Mouse (Mus musculus) cortical plate, adult 2 months (tissue): Measurements from ENCODE around the gene Pdcd6. TPM values are rescaled to one million over a fixed set of nuclear protein-coding genes. Genes with fewer than 3 reads are reported as not detected.

ENCODE experiments used
- H3K27ac ChIP-seq: fragments of 200-500 bp; 2 replicates; pipeline ENCODE4 v1.5.1; 2012; ENCODE audit warnings: low read length, control low read depth, inconsistent platforms; ENCODE audit not compliant: insufficient read depth
- H3K4me1 ChIP-seq: fragments of 200-500 bp; 2 replicates; pipeline ENCODE4 v1.6.1; 2011; ENCODE audit warnings: low read length; ENCODE audit not compliant: control insufficient read depth, insufficient read depth
- H3K4me3 ChIP-seq: fragments of 200-500 bp; 2 replicates; pipeline ENCODE4 v1.5.1; 2011; ENCODE audit warnings: mild to moderate bottlenecking, low read length, control low read depth; ENCODE audit not compliant: insufficient read depth
- CTCF ChIP-seq: fragments of 200-500 bp; IDR thresholded peaks from 2 replicates; pipeline ENCODE4 v1.5.1; 2011; ENCODE audit warnings: mild to moderate bottlenecking, control low read depth, low read length; ENCODE audit not compliant: insufficient read depth; ENCODE audit errors: extremely low read depth
- POLR2A ChIP-seq: fragments of 200-500 bp; IDR thresholded peaks from 2 replicates; pipeline ENCODE4 v1.6.1; 2011; ENCODE audit warnings: mild to moderate bottlenecking, low read length, control low read depth; ENCODE audit not compliant: insufficient read depth; ENCODE audit errors: extremely low read depth
- polyA plus RNA-seq: library from polyadenylated mRNA; depleted of rRNA; stranded (reverse); fragments of >200 nt; gene quantifications from 2 replicates; pipeline ENCODE4 v1.2.3, GENCODE M21; 2012; rRNA removed

Pdcd6 gene
- polyA plus RNA-seq = 139 and 150 TPM in 2 replicates

- H3K4me3 ChIP-seq = peak within 1 kb of the TSS; percentile 82
- no peaks in the 10 kb centered on the region for H3K4me1 ChIP-seq
- H3K27ac ChIP-seq = 0 out of 2 replicates have a peak within 1 kb of the TSS, but pooled peaks have one; percentile 5
- no peak for TF ChIP-seq CTCF
- peak; percentile 91 for TF ChIP-seq POLR2A
Measured at GRCm38 (mm10) chr13:74317170-74317849, at the start of gene Pdcd6. Gene Pdcd6 (minus strand): TSS chr13:74317580.

DNA sequence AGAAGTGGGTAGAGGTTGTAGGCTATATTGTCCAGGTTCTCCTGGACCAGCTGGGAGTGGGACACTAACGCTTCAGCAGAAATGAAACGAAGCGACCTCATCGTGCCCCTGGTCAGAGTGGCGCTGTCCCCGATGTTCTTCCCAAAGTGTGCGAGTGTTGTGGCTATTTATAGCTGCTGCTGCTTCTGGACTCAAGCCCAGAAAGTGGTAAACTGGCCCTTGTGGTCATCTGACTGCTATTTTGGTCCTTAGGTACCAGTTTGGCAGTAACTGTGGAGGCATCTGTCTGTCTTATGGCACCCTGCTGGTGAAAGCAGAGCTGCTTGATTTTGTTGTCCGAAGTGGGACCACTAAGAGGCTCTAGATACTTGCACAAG, 46.5 kb upstream of the Pdcd6 start, which contains the start of gene Lrrc14b:
Lrrc14b (minus strand) TSS at position 147 of the 377 bp plus-strand sequence.
- H3K4me1 ChIP-seq = no peaks in the 10 kb centered on the region
- H3K27ac ChIP-seq = no peak within 1 kb of the TSS
- no peak for TF ChIP-seq CTCF
- no peak for TF ChIP-seq POLR2A
- no peak within 1 kb of the TSS for H3K4me3 ChIP-seq

GRCm38 (mm10) chr13:74363176-74363858, 45.9 kb upstream of the Pdcd6 start:
- Histone ChIP-seq H3K4me3 (no peak overlapping the region), H3K27ac (no peak overlapping the region), H3K4me1 (no peaks in the 10 kb centered on the region)
- TF ChIP-seq POLR2A (no peak), CTCF (no peak)

- TF ChIP-seq CTCF (no peak), POLR2A (no peak)
- H3K27ac ChIP-seq = no peak overlapping the region
- no peak overlapping the region for H3K4me3 ChIP-seq
- no peaks in the 10 kb centered on the region for H3K4me1 ChIP-seq
Measured at GRCm38 (mm10) chr13:74362218-74362617, 44.8 kb upstream of the Pdcd6 start.

DNA sequence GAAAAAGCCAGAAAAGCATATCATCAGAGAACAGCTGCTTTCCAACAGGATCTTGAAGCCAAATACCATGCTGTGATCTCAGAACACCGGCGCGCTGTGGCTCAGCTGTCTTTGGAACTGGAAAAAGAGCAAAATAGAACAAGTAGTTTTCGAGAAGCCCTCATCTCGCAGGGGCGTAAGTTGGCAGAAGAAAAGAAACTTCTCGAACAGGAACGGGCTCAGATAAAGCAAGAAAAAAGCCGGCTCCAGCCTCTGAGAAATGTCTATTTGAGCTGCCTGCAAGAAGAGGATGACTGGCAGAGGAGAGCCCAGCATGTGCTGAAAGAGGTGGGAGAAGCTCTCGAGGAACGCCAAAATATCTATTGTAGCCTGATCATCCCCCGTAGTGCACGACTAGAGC, 39.1 kb upstream of the Pdcd6 start:
- TF ChIP-seq POLR2A = no peak
- Histone ChIP-seq H3K4me3 (no peak overlapping the region), H3K27ac (no peak overlapping the region), H3K4me1 (0 out of 2 replicates have a peak, but pooled peaks cover 1% of the 10 kb centered on the region)

- Histone ChIP-seq H3K27ac (no peak overlapping the region), H3K4me3 (peak overlapping the region; percentile 77), H3K4me1 (peaks cover 1% of the 10 kb centered on the region; the same call in 1 of the 2 replicates)
- TF ChIP-seq CTCF (no peak), POLR2A (no peak)
Measured at GRCm38 (mm10) chr13:74350435-74350906, 33.1 kb upstream of the Pdcd6 start.

DNA sequence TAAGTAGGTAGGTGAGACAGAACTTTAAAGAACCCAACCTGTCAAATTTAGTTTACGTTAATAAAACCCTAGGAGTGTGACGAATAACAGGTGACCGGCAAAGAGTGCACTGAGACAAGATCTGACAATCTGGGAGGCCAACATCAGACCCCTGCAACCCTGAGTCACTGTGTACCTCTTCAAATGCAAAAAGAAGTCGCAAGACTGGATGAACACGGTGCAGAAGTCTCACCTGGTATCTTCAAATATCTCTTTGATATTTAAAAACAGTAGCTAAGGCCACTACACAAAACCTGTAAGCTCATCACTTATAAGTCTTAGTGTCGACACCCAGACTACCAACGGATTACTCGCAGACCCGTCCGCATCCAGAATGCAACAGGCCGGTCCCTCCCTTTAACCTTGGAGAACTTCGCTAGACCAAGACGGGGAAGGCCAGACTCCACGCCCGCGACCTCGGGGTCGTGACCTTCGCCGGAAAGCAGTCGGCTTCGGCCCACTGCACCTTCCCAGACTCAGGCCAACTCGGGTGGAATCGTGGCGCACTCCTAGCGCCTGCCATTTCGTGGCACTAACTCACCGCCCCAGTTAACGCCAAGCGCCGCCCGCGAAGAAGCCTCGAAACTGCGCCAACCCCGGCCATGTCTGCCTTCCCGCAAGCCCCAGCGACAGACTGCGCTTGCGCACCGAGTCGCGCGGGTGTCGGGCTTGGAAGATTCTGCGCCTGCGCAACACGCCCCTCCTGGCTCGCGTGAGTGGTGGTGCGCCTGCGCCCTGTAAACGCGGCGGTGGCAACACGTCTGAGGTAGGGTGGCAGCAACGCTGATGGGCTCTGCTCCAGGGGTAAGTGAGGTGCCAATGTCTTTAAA, 32.4 kb upstream of the Pdcd6 start, which contains the start of the genes Sdha and Ccdc127:
Sdha (minus strand) TSS at position 715 of the 869 bp plus-strand sequence.
Ccdc127 (plus strand) TSS at position 744 of the 869 bp plus-strand sequence.
- peak within 1 kb of the TSS; percentile 77 for H3K4me3 ChIP-seq
- TF ChIP-seq POLR2A (peak; percentile 94), CTCF (no peak)
- peaks cover 1% of the 10 kb centered on the region; the same call in 1 of the 2 replicates for H3K4me1 ChIP-seq
- H3K27ac ChIP-seq = peak within 1 kb of the TSS; percentile 89

GRCm38 (mm10) chr13:74341036-74341435, 23.7 kb upstream of the Pdcd6 start:
- H3K4me3 ChIP-seq = no peak overlapping the region
- TF ChIP-seq CTCF (peak; percentile 39; the same call in 1 of the 2 replicates), POLR2A (no peak)
- H3K4me1 ChIP-seq = no peaks in the 10 kb centered on the region
- no peak overlapping the region for H3K27ac ChIP-seq

GRCm38 (mm10) chr13:74329321-74329720, 11.9 kb upstream of the Pdcd6 start:
- H3K27ac ChIP-seq = no peak overlapping the region
- TF ChIP-seq POLR2A (no peak), CTCF (no peak)
- H3K4me3 ChIP-seq = no peak overlapping the region
- H3K4me1 ChIP-seq = no peaks in the 10 kb centered on the region
